Mouse (Mus musculus): ENCODE measurements around the gene Asprv1.

- no peak for TF ChIP-seq CTCF (IDR thresholded peaks at IDR 0.05; ENCODE audit: borderline replicate concordance, control insufficient read depth, extremely low read depth, insufficient read depth, low read length, poor library complexity)
- TF ChIP-seq POLR2A (IDR thresholded peaks at IDR 0.05; ENCODE audit: control insufficient read depth, extremely low read depth, insufficient read depth, low read length, poor library complexity), result no peak
Measured at GRCm38 (mm10) chr6:86579066-86579784, 48.7 kb upstream of the Asprv1 start.
